Mouse (Mus musculus) lung, postnatal 0 days (tissue): ENCODE results near the gene Bik. TPM values are rescaled to one million over a fixed set of nuclear protein-coding genes. Genes with fewer than 3 reads are reported as not detected.
"Not testable (repeated sequence)": the region's sequence is repeated elsewhere in the genome, so short reads cannot be mapped to it uniquely, and the experiment has no call there.

Experiments used
- ATAC-seq: fragments of 200-750 bp; cut with Nextera tagmentation; 2 replicates; pipeline ENCODE4 v1.8.0; 2017; ENCODE audit warnings: moderate library complexity
- DNase-seq: peaks from one replicate; pipeline ENCODE4 v3.0.0-alpha.2; 2016; ENCODE audit warnings: low spot score
- H3K27ac ChIP-seq: fragments of 300-500 bp; sonication (generic); 2 replicates; pipeline ENCODE4 v1.5.1; 2014; ENCODE audit warnings: antibody characterized with exemption, mild to moderate bottlenecking, low read length, mixed read lengths
- H3K27me3 ChIP-seq: fragments of 300-500 bp; sonication (generic); replicated peaks from 2 replicates; pipeline ENCODE4 v1.6.1; 2014; ENCODE audit warnings: low read length, mixed read lengths; ENCODE audit not compliant: insufficient read depth
- H3K36me3 ChIP-seq: fragments of 300-500 bp; sonication (generic); 2 replicates; pipeline ENCODE4 v1.6.1; 2014; ENCODE audit warnings: low read length, mixed read lengths; ENCODE audit not compliant: insufficient read depth
- H3K4me1 ChIP-seq: fragments of 300-500 bp; sonication (generic); 2 replicates; pipeline ENCODE4 v1.6.1; 2014; ENCODE audit warnings: antibody characterized with exemption, low read depth, low read length, mixed read lengths; ENCODE audit not compliant: insufficient read depth
- H3K4me2 ChIP-seq: fragments of 300-500 bp; sonication (generic); replicated peaks from 2 replicates; pipeline ENCODE4 v1.6.1; 2014; ENCODE audit warnings: low read depth, mild to moderate bottlenecking, low read length, moderate library complexity, mixed read lengths
- H3K4me3 ChIP-seq: fragments of 300-500 bp; sonication (generic); 2 replicates; pipeline ENCODE4 v1.5.1; 2014; ENCODE audit warnings: low read depth, low read length
- H3K9ac ChIP-seq: fragments of 300-500 bp; sonication (generic); replicated peaks from 2 replicates; pipeline ENCODE4 v1.6.1; 2014; ENCODE audit warnings: low read depth, mild to moderate bottlenecking
- H3K9me3 ChIP-seq: fragments of 300-500 bp; sonication (generic); 2 replicates; pipeline ENCODE4 v1.6.1; 2016; ENCODE audit warnings: low read length, mixed read lengths
- CTCF ChIP-seq: IDR thresholded peaks from 2 replicates; pipeline ENCODE4 v1.5.1; 2016; ENCODE audit warnings: antibody characterized with exemption, mild to moderate bottlenecking
- EP300 ChIP-seq: IDR thresholded peaks from 2 replicates; pipeline ENCODE4 v1.6.1; 2016; ENCODE audit warnings: antibody characterized with exemption, mild to moderate bottlenecking, control low read depth
- WGBS: fragments of 180-500 bp; shearing (Covaris S2); extraction: QIAGEN DNeasy Blood & Tissue Kit; methylation state at CpG from one replicate; pipeline ENCODE4 v1.1.7; 2014; 5-methylcytosine and 5-hydroxymethylcytosine counted together
- polyA plus RNA-seq: library from polyadenylated mRNA; unstranded; fragments of >200 nt; fragmentation: Nextera tagmentation; extraction: Ambion mirVana; gene quantifications from 2 replicates; pipeline ENCODE4 v1.2.1, GENCODE M21; 2015

The Bik gene
- polyA plus RNA-seq, 1 experiment from 2014 or later = 33.8 TPM

DNA sequence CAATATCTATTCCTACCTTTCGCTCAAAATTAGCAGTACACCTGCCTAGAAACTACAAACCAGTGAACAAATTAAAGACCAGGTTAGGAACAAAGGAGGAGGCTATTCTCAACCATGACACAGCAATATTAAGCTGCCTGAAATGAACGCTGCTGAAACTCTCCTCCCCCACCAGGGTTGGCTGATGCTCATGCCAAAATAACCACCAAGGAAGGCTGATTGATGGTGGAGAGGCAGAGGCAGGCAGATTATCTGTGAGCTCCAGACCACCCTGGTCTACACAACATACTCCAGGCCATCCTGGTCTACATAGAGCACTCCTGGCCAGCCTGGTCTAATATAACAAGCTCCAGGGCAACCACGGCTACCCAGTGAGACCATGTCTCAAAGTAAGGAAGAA lies 31.5 kb upstream of the Bik start:
- H3K27ac ChIP-seq = no peak overlapping the region
- H3K4me3 ChIP-seq = no peak overlapping the region
- TF ChIP-seq CTCF = no peak
- TF ChIP-seq EP300 = no peak
- 77% methylated on average over 3 of the region's 3 CpGs for WGBS
- H3K27me3 ChIP-seq = no peaks in the 10 kb centered on the region
- H3K4me1 ChIP-seq = no peaks in the 10 kb centered on the region
- 0 out of 2 replicates have a peak, but pooled peaks cover 4% of the 10 kb centered on the region for H3K36me3 ChIP-seq
- ATAC-seq (no peak), DNase-seq (no peak)
- no peak overlapping the region for H3K9ac ChIP-seq
- H3K9me3 ChIP-seq = no peaks in the 10 kb centered on the region
- H3K4me2 ChIP-seq = no peak overlapping the region

- ATAC-seq (no peak; the same call in 1 of the 2 replicates), DNase-seq (no peak)
- H3K9ac ChIP-seq = no peak overlapping the region
- no peak overlapping the region for H3K4me3 ChIP-seq
- no peaks in the 10 kb centered on the region for H3K9me3 ChIP-seq
- WGBS = 67% methylated on average over 22 of the region's 22 CpGs
- H3K36me3 ChIP-seq = 0 out of 2 replicates have a peak, but pooled peaks cover 4% of the 10 kb centered on the region
- H3K4me2 ChIP-seq = no peak overlapping the region
- no peaks in the 10 kb centered on the region for H3K4me1 ChIP-seq
- TF ChIP-seq EP300 (no peak), CTCF (no peak)
- H3K27me3 ChIP-seq = no peaks in the 10 kb centered on the region
- H3K27ac ChIP-seq = no peak overlapping the region
Measured at GRCm38 (mm10) chr15:83495787-83496367, 30.8 kb upstream of the Bik start.

DNA sequence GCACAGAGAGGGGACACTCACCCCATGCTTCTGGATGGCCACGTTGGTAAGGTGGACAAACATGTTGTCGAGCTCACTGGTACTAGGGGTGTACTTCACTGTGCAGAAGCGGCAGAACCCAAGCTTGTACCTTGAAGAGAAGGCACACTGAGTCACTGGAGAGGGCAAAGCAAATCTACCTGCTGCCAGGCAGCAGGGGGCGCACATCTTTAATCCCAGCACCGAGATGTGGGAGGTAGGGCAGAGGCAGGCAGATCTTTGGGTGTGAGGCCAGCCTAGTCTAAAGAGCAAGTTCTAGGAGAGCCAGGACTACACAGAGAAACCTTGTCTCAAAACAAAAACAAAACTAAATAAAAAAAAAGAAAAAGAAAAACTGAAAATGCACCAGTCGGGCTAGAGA lies 29.4 kb upstream of the Bik start:
- DNase-seq = no peak
- no peak overlapping the region for H3K4me3 ChIP-seq
- no peak overlapping the region for H3K9ac ChIP-seq
- 0 out of 2 replicates have a peak, but pooled peaks cover 4% of the 10 kb centered on the region for H3K36me3 ChIP-seq
- H3K27ac ChIP-seq = no peak overlapping the region
- H3K4me1 ChIP-seq = no peaks in the 10 kb centered on the region
- no peak overlapping the region for H3K4me2 ChIP-seq
- TF ChIP-seq CTCF = peak; percentile 39
- TF ChIP-seq EP300 = no peak
- no peaks in the 10 kb centered on the region for H3K27me3 ChIP-seq
- no peaks in the 10 kb centered on the region for H3K9me3 ChIP-seq
- ATAC-seq = no peak
- 88% methylated on average over 6 of the region's 6 CpGs for WGBS

- peak; percentile 70 for ATAC-seq
- 74% methylated on average over 10 of the region's 10 CpGs for WGBS
Measured at GRCm38 (mm10) chr15:83499211-83499755, 27.4 kb upstream of the Bik start.

GRCm38 (mm10) chr15:83500352-83500751 lies 26.3 kb upstream of the Bik start:
- ATAC-seq (no peak), DNase-seq (no peak)
- H3K4me2 ChIP-seq = no peak overlapping the region
- H3K36me3 ChIP-seq = 0 out of 2 replicates have a peak, but pooled peaks cover 4% of the 10 kb centered on the region
- WGBS = 48% methylated on average over 3 of the region's 3 CpGs
- H3K4me3 ChIP-seq = no peak overlapping the region
- no peak overlapping the region for H3K9ac ChIP-seq
- H3K4me1 ChIP-seq = no peaks in the 10 kb centered on the region
- H3K9me3 ChIP-seq = no peaks in the 10 kb centered on the region
- TF ChIP-seq CTCF (peak; percentile 71), EP300 (no peak)
- H3K27me3 ChIP-seq = no peaks in the 10 kb centered on the region
- H3K27ac ChIP-seq = no peak overlapping the region

More at GRCm38 (mm10) chr15:83499211-83499755, 27.4 kb upstream of the Bik start:
- 0 out of 2 replicates have a peak, but pooled peaks cover 4% of the 10 kb centered on the region for H3K36me3 ChIP-seq
- no peaks in the 10 kb centered on the region for H3K9me3 ChIP-seq
- no peak overlapping the region for H3K4me2 ChIP-seq
- H3K9ac ChIP-seq = no peak overlapping the region
- H3K4me3 ChIP-seq = no peak overlapping the region
- H3K4me1 ChIP-seq = no peaks in the 10 kb centered on the region
- TF ChIP-seq EP300 = no peak
- TF ChIP-seq CTCF = no peak
- no peak overlapping the region for H3K27ac ChIP-seq
- DNase-seq = peak; percentile 57
- no peaks in the 10 kb centered on the region for H3K27me3 ChIP-seq

- H3K27ac ChIP-seq, H3K9ac ChIP-seq, H3K4me2 ChIP-seq, H3K4me3 ChIP-seq, ATAC-seq, H3K27me3 ChIP-seq, H3K9me3 ChIP-seq, DNase-seq, H3K36me3 ChIP-seq, H3K4me1 ChIP-seq: not testable (repeated sequence)
- 79% methylated on average over 6 of the region's 6 CpGs for WGBS
Measured at GRCm38 (mm10) chr15:83501483-83501882, 25.2 kb upstream of the Bik start.
